Mouse (Mus musculus): Measurements from ENCODE around the gene Pdia3. TPM values are rescaled to one million over a fixed set of nuclear protein-coding genes. Genes with fewer than 3 reads are reported as not detected.
"Not testable (repeated sequence)": the region's sequence is repeated elsewhere in the genome, so short reads cannot be mapped to it uniquely, and the experiment has no call there.

Pdia3 gene
- polyA plus RNA-seq, 1 experiment from 2014 or later = 473 TPM

DNA sequence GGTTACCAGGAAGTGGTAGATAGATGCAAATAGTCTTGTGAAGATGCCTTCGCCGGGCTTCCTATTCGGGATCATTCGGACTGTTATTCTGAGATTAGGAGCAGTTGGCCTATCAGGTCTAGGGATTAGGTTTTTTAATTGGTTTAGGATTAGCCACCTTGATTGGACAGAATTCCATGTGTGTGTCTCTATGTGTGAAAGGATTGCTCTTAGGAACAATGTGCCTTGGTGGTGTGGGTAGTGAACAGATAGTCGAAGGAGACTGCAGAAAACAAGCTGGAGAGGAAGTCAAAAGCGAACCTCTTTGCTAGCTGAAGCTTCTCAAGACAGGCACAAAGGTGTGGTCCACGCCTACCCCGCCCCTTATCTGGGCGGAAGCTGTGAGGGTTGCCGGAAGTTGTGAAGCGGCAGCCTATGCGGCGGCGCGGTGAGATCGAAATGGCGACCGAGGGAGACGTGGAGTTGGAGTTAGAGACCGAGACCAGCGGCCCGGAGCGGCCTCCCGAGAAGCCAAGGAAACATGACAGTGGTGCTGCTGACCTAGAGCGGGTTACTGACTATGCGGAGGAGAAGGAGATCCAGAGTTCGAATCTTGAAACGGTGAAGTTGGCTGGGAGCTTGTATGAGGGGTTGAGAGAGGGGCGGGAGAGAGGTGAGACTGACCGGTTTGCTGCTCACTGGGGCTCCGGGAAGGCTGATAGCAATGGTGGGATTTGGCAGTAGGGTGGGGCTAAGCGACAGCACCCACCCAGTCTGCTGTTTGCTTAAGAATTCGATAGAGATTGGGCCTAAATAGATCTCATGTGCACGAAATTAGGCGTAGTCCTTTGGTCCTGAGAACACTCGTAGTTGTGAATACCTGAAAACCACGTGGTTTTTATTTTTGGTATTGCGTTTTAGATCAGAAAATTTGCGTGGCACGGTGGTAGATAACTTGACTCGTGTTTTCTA, 43.4 kb downstream of the Pdia3 start, which contains the start of gene Serinc4:
Gene Serinc4 (minus strand): TSS at position 90 of the 951 bp plus-strand sequence.
- H3K9me3 ChIP-seq (replicated peaks; ENCODE audit: control insufficient read depth, low read length) = no peaks in the 10 kb centered on the region
- 3% methylated on average over 41 of the region's 41 CpGs for WGBS
- H3K36me3 ChIP-seq (ENCODE audit: control insufficient read depth, insufficient read depth) = peaks cover 5% of the 10 kb centered on the region; the same call in 1 of the 2 replicates
- peak within 1 kb of the TSS; percentile 76 for H3K4me3 ChIP-seq (ENCODE audit: low read length)
- H3K27me3 ChIP-seq (ENCODE audit: control insufficient read depth, insufficient read depth, low read length) = no peaks in the 10 kb centered on the region
- peak; percentile 85 for ATAC-seq (replicated peaks; ENCODE audit: extremely low read depth, insufficient read depth, low FRiP score)
- peak within 1 kb of the TSS; percentile 63 for H3K4me2 ChIP-seq (ENCODE audit: low read depth, low read length)
- H3K27ac ChIP-seq (ENCODE audit: low read length) = peak within 1 kb of the TSS; percentile 80
- H3K4me1 ChIP-seq (ENCODE audit: control insufficient read depth, insufficient read depth, low read length) = peaks cover 26% of the 10 kb centered on the region
- peak within 1 kb of the TSS; percentile 82 for H3K9ac ChIP-seq (ENCODE audit: low read length)

DNA sequence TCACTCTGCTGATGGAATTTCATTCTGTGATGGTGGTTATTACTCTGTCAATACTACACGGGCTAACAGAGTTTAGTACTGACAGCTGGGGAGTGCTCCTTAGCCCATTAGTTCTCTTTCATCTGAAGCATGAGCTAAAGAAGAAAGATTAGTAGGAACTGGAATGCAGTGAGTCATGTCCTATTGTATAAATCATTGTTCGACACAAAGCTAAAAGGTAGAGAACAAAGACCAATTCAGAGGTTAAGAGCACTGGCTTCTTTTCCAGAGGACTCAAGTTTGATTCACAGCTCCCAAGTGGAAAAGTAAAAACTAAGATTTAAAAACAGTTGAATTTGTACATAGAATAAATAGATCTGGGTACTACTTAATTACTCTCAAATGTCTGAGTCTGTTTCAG, 46.5 kb downstream of the Pdia3 start:
- no peak for ATAC-seq (replicated peaks; ENCODE audit: extremely low read depth, insufficient read depth, low FRiP score)
- Histone ChIP-seq H3K4me3 (ENCODE audit: low read length) (no peak overlapping the region), H3K9me3 (replicated peaks; ENCODE audit: control insufficient read depth, low read length) (no peaks in the 10 kb centered on the region), H3K27me3 (ENCODE audit: control insufficient read depth, insufficient read depth, low read length) (no peaks in the 10 kb centered on the region), H3K9ac (ENCODE audit: low read length) (no peak overlapping the region), H3K4me2 (ENCODE audit: low read depth, low read length) (no peak overlapping the region), H3K27ac (ENCODE audit: low read length) (no peak overlapping the region), H3K4me1 (ENCODE audit: control insufficient read depth, insufficient read depth, low read length) (peaks cover 10% of the 10 kb centered on the region), H3K36me3 (ENCODE audit: control insufficient read depth, insufficient read depth) (no peaks in the 10 kb centered on the region)
- WGBS = 68% methylated on average over 2 of the region's 2 CpGs

DNA sequence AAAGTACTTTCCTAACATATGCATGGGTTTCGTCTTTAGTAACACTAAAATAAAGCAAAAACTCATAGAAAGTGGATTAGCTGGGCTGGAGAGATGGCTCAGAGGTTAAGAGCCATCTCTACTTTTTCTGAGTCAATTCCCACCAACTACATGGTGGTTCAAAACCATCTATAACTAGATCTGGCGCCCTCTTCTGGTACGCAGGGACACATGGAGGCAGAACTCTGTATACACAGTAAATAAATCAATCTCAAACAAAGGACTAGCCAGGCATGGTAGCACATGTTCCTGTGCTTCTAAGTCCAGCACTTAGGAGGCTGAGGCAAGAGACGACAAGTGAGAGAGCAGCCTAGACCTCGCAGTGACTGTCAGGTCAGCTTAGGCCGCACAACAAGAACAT, 55.4 kb downstream of the Pdia3 start:
- H3K4me1 ChIP-seq (ENCODE audit: control insufficient read depth, insufficient read depth, low read length); ATAC-seq (replicated peaks; ENCODE audit: extremely low read depth, insufficient read depth, low FRiP score); H3K27me3 ChIP-seq (ENCODE audit: control insufficient read depth, insufficient read depth, low read length); H3K9me3 ChIP-seq (replicated peaks; ENCODE audit: control insufficient read depth, low read length); H3K4me3 ChIP-seq (ENCODE audit: low read length); H3K9ac ChIP-seq (ENCODE audit: low read length); H3K36me3 ChIP-seq (ENCODE audit: control insufficient read depth, insufficient read depth); H3K27ac ChIP-seq (ENCODE audit: low read length); H3K4me2 ChIP-seq (ENCODE audit: low read depth, low read length): not testable (repeated sequence)
- 100% methylated on average over 1 of the region's 6 CpGs for WGBS

DNA sequence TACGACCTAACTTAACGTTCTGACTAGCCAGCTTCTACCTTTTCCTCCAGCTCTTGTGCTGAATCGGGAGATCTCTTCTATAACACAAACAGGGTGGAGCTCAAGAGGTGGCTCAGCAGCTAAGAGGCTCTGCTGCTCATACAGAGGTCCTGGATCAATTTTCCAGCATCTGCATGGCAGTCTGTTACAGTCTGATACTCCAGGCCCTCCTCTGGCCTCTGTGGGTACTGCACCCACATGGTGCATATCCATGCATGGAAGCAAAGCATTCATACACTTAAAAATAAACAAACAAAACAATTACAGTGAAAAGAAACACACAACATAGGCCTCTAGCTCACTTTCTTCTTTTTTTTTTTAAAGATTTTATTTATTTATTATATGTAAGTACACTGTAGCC, 59.2 kb downstream of the Pdia3 start:
- H3K36me3 ChIP-seq (ENCODE audit: control insufficient read depth, insufficient read depth); H3K4me2 ChIP-seq (ENCODE audit: low read depth, low read length); H3K27ac ChIP-seq (ENCODE audit: low read length); H3K4me3 ChIP-seq (ENCODE audit: low read length); H3K9ac ChIP-seq (ENCODE audit: low read length); ATAC-seq (replicated peaks; ENCODE audit: extremely low read depth, insufficient read depth, low FRiP score); H3K27me3 ChIP-seq (ENCODE audit: control insufficient read depth, insufficient read depth, low read length); H3K4me1 ChIP-seq (ENCODE audit: control insufficient read depth, insufficient read depth, low read length); H3K9me3 ChIP-seq (replicated peaks; ENCODE audit: control insufficient read depth, low read length): not testable (repeated sequence)
- WGBS = 93% methylated on average over 3 of the region's 3 CpGs

DNA sequence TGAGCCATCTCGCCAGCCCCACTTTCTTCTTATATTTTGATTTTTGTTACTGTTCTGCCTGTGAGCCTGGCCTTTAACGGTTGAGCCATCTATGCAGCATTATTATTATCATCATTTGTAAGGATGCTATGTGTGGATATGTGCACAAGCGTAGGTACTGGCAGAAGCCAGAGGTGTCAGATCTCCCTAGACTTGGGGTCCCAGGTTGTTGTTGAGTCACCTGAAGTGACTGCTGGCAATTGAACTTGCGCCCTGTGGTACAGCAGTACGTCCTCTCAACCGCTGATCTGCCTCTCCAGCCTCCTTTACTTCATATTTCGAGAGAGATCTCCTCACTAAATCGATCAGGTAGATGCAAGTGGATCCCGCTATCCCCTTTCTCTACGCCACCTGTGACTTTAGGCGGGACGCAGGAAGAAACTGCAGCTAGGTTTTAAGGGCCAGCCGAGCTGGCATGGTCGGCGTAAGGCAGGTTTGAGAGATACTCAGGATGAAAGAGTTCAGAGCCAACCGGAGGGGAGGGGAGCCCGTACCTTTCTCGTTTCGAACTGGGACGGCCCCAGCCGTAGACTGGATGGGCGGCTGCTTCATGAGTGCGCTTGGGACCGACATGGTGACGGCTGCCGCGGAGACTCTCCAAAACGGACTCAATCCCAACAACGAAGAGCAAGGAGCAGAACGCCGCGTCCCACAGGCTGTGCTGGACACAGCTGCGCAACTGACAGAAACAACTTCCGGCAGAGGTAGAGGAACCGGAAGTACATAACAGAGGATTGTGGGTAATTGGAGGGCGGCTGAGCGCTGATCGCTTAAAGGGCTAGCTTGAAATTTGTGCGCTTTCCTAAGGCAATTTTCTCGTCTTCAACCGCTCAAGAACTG, 60.0 kb downstream of the Pdia3 start, which contains the start of gene Mfap1b:
Gene Mfap1b (minus strand): TSS at position 767 of the 879 bp plus-strand sequence.
- Histone ChIP-seq H3K9ac (ENCODE audit: low read length) (peak within 1 kb of the TSS; percentile 83), H3K4me2 (ENCODE audit: low read depth, low read length) (peak within 1 kb of the TSS; percentile 75), H3K4me3 (ENCODE audit: low read length) (peak within 1 kb of the TSS; percentile 78), H3K27ac (ENCODE audit: low read length) (peak within 1 kb of the TSS; percentile 61)
- not testable (repeated sequence) for H3K36me3 ChIP-seq (ENCODE audit: control insufficient read depth, insufficient read depth); H3K4me1 ChIP-seq (ENCODE audit: control insufficient read depth, insufficient read depth, low read length); H3K9me3 ChIP-seq (replicated peaks; ENCODE audit: control insufficient read depth, low read length); H3K27me3 ChIP-seq (ENCODE audit: control insufficient read depth, insufficient read depth, low read length)
- peak; percentile 92 for ATAC-seq (replicated peaks; ENCODE audit: extremely low read depth, insufficient read depth, low FRiP score)
- 4% methylated on average over 38 of the region's 41 CpGs for WGBS

DNA sequence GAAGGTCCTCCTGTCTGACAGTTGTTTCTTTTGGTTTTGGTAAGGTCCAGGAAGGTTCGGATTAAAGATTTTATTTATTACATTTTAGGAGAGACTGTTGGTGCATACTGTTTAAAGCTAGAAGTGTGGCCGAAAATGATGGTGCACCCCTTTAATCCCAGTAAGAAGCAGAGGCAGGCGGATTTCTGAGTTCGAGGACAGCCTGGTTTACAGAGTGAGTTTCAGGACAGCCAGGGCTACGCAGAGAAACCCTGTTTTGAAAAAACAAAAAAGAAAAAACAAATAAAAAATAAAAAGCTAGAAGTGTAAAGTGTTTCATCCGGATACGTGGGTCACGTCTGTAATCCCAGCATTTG, 60.6 kb downstream of the Pdia3 start:
- Histone ChIP-seq H3K4me1 (ENCODE audit: control insufficient read depth, insufficient read depth, low read length) (0 out of 2 replicates have a peak, but pooled peaks cover 2% of the 10 kb centered on the region), H3K9me3 (replicated peaks; ENCODE audit: control insufficient read depth, low read length) (no peaks in the 10 kb centered on the region), H3K4me3 (ENCODE audit: low read length) (peak overlapping the region; percentile 78), H3K27me3 (ENCODE audit: control insufficient read depth, insufficient read depth, low read length) (no peaks in the 10 kb centered on the region), H3K4me2 (ENCODE audit: low read depth, low read length) (peak overlapping the region; percentile 75), H3K27ac (ENCODE audit: low read length) (peak overlapping the region; percentile 61), H3K36me3 (ENCODE audit: control insufficient read depth, insufficient read depth) (no peaks in the 10 kb centered on the region), H3K9ac (ENCODE audit: low read length) (peak overlapping the region; percentile 83)
- WGBS = 25% methylated on average over 8 of the region's 8 CpGs
- ATAC-seq (replicated peaks; ENCODE audit: extremely low read depth, insufficient read depth, low FRiP score) = no peak

DNA sequence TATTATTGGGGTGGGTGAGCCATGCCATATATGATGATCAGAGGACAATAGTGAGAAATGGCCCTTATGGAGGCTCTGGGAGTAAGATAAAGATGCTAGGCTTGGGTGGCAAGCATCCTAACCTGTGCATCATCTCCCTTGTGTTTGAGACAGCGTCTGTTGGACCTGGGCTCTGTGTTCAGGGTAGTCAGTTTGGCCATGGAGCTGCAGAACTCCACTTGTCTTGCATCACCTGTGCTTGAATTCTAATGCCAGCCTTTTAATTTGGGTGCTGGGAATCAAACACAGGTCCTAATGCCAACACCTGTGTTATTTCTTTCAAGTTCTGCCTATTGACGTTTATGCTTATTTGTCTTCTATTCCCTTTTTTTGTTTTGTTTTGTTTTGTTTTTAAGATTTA, 61.7 kb downstream of the Pdia3 start:
- H3K27me3 ChIP-seq (ENCODE audit: control insufficient read depth, insufficient read depth, low read length); H3K27ac ChIP-seq (ENCODE audit: low read length); H3K36me3 ChIP-seq (ENCODE audit: control insufficient read depth, insufficient read depth); H3K4me3 ChIP-seq (ENCODE audit: low read length); ATAC-seq (replicated peaks; ENCODE audit: extremely low read depth, insufficient read depth, low FRiP score); H3K9me3 ChIP-seq (replicated peaks; ENCODE audit: control insufficient read depth, low read length); H3K4me1 ChIP-seq (ENCODE audit: control insufficient read depth, insufficient read depth, low read length); H3K4me2 ChIP-seq (ENCODE audit: low read depth, low read length); H3K9ac ChIP-seq (ENCODE audit: low read length): not testable (repeated sequence)
- WGBS = 93% methylated on average over 2 of the region's 2 CpGs

DNA sequence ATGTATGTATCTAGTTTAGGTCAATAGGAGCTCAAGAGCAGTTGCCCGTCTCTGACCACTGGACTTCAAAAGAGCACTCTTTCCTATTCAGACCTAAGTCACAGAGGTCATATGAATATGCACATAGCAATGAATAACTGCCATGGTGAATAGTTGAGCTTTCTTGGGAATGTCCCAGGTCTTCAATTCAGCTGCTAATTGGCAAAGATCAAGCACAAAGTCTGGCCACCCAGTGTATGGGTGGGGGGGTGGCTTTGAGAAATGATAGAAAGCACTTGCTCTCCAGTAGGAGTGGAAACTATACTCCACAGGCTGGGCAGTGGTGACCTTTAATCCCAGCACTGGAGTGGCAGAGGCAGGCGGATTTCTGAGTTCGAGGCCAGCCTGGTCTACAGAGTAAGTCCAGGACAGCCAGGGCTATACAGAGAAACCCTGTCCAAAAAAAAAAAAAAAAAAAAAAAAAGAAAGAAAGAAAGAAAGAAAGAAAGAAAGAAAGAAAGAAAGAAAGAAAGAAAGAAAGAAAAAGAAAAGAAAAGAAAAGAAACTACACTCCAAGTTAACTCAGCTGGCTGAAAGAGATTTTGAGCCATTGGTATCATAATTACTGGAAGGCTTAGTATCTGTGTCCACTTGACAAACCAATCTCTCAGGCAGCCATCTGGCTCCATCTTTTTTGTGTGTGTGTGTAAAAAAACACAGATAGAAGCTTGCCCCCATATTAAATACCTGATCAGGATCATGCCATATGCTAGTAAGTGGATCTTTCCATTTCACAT, 64.1 kb downstream of the Pdia3 start:
- Histone ChIP-seq H3K9ac (ENCODE audit: low read length) (no peak overlapping the region), H3K4me2 (ENCODE audit: low read depth, low read length) (no peak overlapping the region)
- WGBS = 82% methylated on average over 3 of the region's 3 CpGs

More for the DNA sequence above, 64.1 kb downstream of the Pdia3 start:
- ATAC-seq (replicated peaks; ENCODE audit: extremely low read depth, insufficient read depth, low FRiP score) = no peak
- Histone ChIP-seq H3K36me3 (ENCODE audit: control insufficient read depth, insufficient read depth) (no peaks in the 10 kb centered on the region), H3K27me3 (ENCODE audit: control insufficient read depth, insufficient read depth, low read length) (no peaks in the 10 kb centered on the region), H3K27ac (ENCODE audit: low read length) (no peak overlapping the region), H3K4me3 (ENCODE audit: low read length) (no peak overlapping the region), H3K4me1 (ENCODE audit: control insufficient read depth, insufficient read depth, low read length) (0 out of 2 replicates have a peak, but pooled peaks cover 2% of the 10 kb centered on the region), H3K9me3 (replicated peaks; ENCODE audit: control insufficient read depth, low read length) (no peaks in the 10 kb centered on the region)
